Mouse (Mus musculus): ENCODE results near the gene Ciao2b. TPM values are rescaled to one million over a fixed set of nuclear protein-coding genes. Genes with fewer than 3 reads are reported as not detected.

Gene Ciao2b
- total RNA-seq, 1 experiment from 2014 or later = 39.3 TPM

- no peak for DNase-seq
Measured at GRCm38 (mm10) chr8:104620765-104621164, 21.0 kb downstream of the Ciao2b start.

GRCm38 (mm10) chr8:104613119-104613518, 28.6 kb downstream of the Ciao2b start:
- no peak for DNase-seq

GRCm38 (mm10) chr8:104611613-104612012, 30.2 kb downstream of the Ciao2b start:
- no peak for DNase-seq

- no peak for DNase-seq
Measured at GRCm38 (mm10) chr8:104610185-104610766, 31.5 kb downstream of the Ciao2b start.

- no peak for DNase-seq
Measured at GRCm38 (mm10) chr8:104609222-104609621, 32.5 kb downstream of the Ciao2b start.

GRCm38 (mm10) chr8:104607944-104608343, 33.8 kb downstream of the Ciao2b start:
- no peak for DNase-seq

GRCm38 (mm10) chr8:104606329-104606728, 35.4 kb downstream of the Ciao2b start:
- DNase-seq = no peak

GRCm38 (mm10) chr8:104603245-104603593, 38.5 kb downstream of the Ciao2b start:
- no peak for DNase-seq

- DNase-seq = peak; percentile 89
Measured at GRCm38 (mm10) chr8:104602468-104603244, 39.1 kb downstream of the Ciao2b start.

GRCm38 (mm10) chr8:104601941-104602371, 39.8 kb downstream of the Ciao2b start:
- DNase-seq = no peak

- DNase-seq = no peak
Measured at GRCm38 (mm10) chr8:104601386-104601785, 40.4 kb downstream of the Ciao2b start.

GRCm38 (mm10) chr8:104598496-104598895, 43.3 kb downstream of the Ciao2b start:
- peak; percentile 60 for DNase-seq

GRCm38 (mm10) chr8:104597656-104598055, 44.1 kb downstream of the Ciao2b start:
- DNase-seq = peak; percentile 64

GRCm38 (mm10) chr8:104595773-104596536, 45.8 kb downstream of the Ciao2b start:
- peak; percentile 49 for DNase-seq

GRCm38 (mm10) chr8:104594611-104595362, 47.0 kb downstream of the Ciao2b start:
- no peak for DNase-seq

- no peak for DNase-seq
Measured at GRCm38 (mm10) chr8:104593536-104594325, 48.0 kb downstream of the Ciao2b start.

GRCm38 (mm10) chr8:104592566-104592965, 49.2 kb downstream of the Ciao2b start:
- DNase-seq = no peak

- DNase-seq = no peak
Measured at GRCm38 (mm10) chr8:104591856-104592255, 49.9 kb downstream of the Ciao2b start.

- DNase-seq = peak; percentile 94
Measured at GRCm38 (mm10) chr8:104591133-104591834, 50.5 kb downstream of the Ciao2b start, which contains the start of gene Pdp2. Gene Pdp2 (plus strand): TSS chr8:104591451.

- no peak for DNase-seq
Measured at GRCm38 (mm10) chr8:104590284-104590683, 51.5 kb downstream of the Ciao2b start.
